Mouse (Mus musculus) CH12.LX (cell line): Measurements from ENCODE around the gene March1. TPM values are rescaled to one million over a fixed set of nuclear protein-coding genes. Genes with fewer than 3 reads are reported as not detected.

ENCODE experiments used
- DNase-seq: peaks from one replicate; pipeline ENCODE4 v3.0.0-alpha.2; 2013; ENCODE audit errors: extremely low read depth
- H3K27ac ChIP-seq: 2 replicates; pipeline ENCODE4 v1.5.1; 2012; ENCODE audit warnings: low read depth, mild to moderate bottlenecking, control low read depth, moderate library complexity; ENCODE audit not compliant: insufficient read depth
- H3K27me3 ChIP-seq: replicated peaks from 2 replicates; pipeline ENCODE3; 2012; ENCODE audit warnings: inconsistent platforms
- H3K36me3 ChIP-seq, 2 experiments: replicated peaks in 1 of 2; 2 replicates each; pipeline versions ENCODE3 to v1.6.1; 2012; ENCODE audit warnings: inconsistent platforms in 1 of 2, low read length in 1 of 2, mild to moderate bottlenecking in 1 of 2, mixed read lengths in 1 of 2, moderate library complexity in 1 of 2; ENCODE audit not compliant: control insufficient read depth in 1 of 2, insufficient read depth in 1 of 2
- H3K4me1 ChIP-seq, 2 experiments: 2 replicates each; pipeline ENCODE4 v1.6.1; 2012; ENCODE audit warnings: inconsistent platforms in 1 of 2, moderate library complexity in 1 of 2; ENCODE audit not compliant: insufficient read depth in 2 of 2, control insufficient read depth in 1 of 2
- H3K4me2 ChIP-seq: 2 replicates; pipeline ENCODE4 v1.6.1; 2012; ENCODE audit warnings: low read depth, mild to moderate bottlenecking, control low read depth; ENCODE audit not compliant: poor library complexity, insufficient read depth, severe bottlenecking
- H3K4me3 ChIP-seq, 3 experiments: fragments of 150-350 bp in 1 of 3; sonication (generic) in 1 of 3; replicated peaks in 1 of 3; 2 replicates each; pipeline versions ENCODE3 to v1.5.1; 2011 to 2012; ENCODE audit warnings: low read depth in 2 of 3, low read length in 2 of 3, mild to moderate bottlenecking in 2 of 3, moderate library complexity in 2 of 3, control low read depth in 1 of 3, improper control_type of control experiment in 1 of 3, inconsistent platforms in 1 of 3, mixed read lengths in 1 of 3; ENCODE audit not compliant: poor library complexity in 1 of 3
- H3K79me2 ChIP-seq: replicated peaks from 2 replicates; pipeline ENCODE4 v1.6.1; 2012; ENCODE audit warnings: mild to moderate bottlenecking, moderate library complexity; ENCODE audit not compliant: control insufficient read depth, poor library complexity, insufficient read depth, severe bottlenecking; ENCODE audit errors: extremely low read depth
- H3K9ac ChIP-seq: 2 replicates; pipeline ENCODE4 v1.6.1; 2012; ENCODE audit warnings: low read depth, mild to moderate bottlenecking, control low read depth, moderate library complexity; ENCODE audit not compliant: insufficient read depth
- H3K9me3 ChIP-seq: replicated peaks from 2 replicates; pipeline ENCODE3; 2012; ENCODE audit warnings: low read length, inconsistent platforms, mixed read lengths
- CHD2 ChIP-seq: IDR thresholded peaks from 2 replicates; pipeline ENCODE4 v1.6.1; 2011; ENCODE audit warnings: low read length, improper control_type of control experiment
- E2F4 ChIP-seq: IDR thresholded peaks from 2 replicates; pipeline ENCODE4 v1.6.1; 2011; ENCODE audit warnings: low read depth, low read length, improper control_type of control experiment; ENCODE audit not compliant: insufficient replicate concordance
- EP300 ChIP-seq: IDR thresholded peaks from 2 replicates; pipeline ENCODE4 v1.6.1; 2011; ENCODE audit warnings: low read length, improper control_type of control experiment
- ETS1 ChIP-seq: conservative IDR thresholded peaks from 2 replicates; pipeline ENCODE4 v1.6.1; 2012; ENCODE audit warnings: low read depth, mild to moderate bottlenecking, inconsistent platforms, low read length, improper control_type of control experiment, moderate library complexity
- HCFC1 ChIP-seq: IDR thresholded peaks from 2 replicates; pipeline ENCODE4 v1.6.1; 2012; ENCODE audit warnings: low read depth, mild to moderate bottlenecking, inconsistent platforms, low read length, improper control_type of control experiment
- IRF4 ChIP-seq: IDR thresholded peaks from 2 replicates; pipeline ENCODE4 v1.6.1; 2014; ENCODE audit warnings: low read depth, mild to moderate bottlenecking, inconsistent platforms, low read length, improper control_type of control experiment
- JUND ChIP-seq: conservative IDR thresholded peaks from 2 replicates; pipeline ENCODE4 v1.6.1; 2011; ENCODE audit warnings: low read depth, low read length, improper control_type of control experiment
- KAT2A ChIP-seq: IDR thresholded peaks from 2 replicates; pipeline ENCODE4 v1.6.1; 2012; ENCODE audit warnings: low read length, improper control_type of control experiment, inconsistent platforms; ENCODE audit not compliant: insufficient replicate concordance
- MAX ChIP-seq: IDR thresholded peaks from 2 replicates; pipeline ENCODE4 v1.6.1; 2011; ENCODE audit warnings: low read length, improper control_type of control experiment
- MAZ ChIP-seq: IDR thresholded peaks from 2 replicates; pipeline ENCODE4 v1.6.1; 2012; ENCODE audit warnings: low read depth, mild to moderate bottlenecking, inconsistent platforms, low read length, improper control_type of control experiment, moderate library complexity
- NELFE ChIP-seq: IDR thresholded peaks from 2 replicates; pipeline ENCODE4 v1.6.1; 2011; ENCODE audit warnings: low read depth, low read length, improper control_type of control experiment
- NRF1 ChIP-seq: IDR thresholded peaks from 2 replicates; pipeline ENCODE4 v1.6.1; 2014; ENCODE audit warnings: low read depth, mild to moderate bottlenecking, inconsistent platforms, low read length, improper control_type of control experiment, moderate library complexity
- PAX5 ChIP-seq: IDR thresholded peaks from 2 replicates; pipeline ENCODE4 v1.6.1; 2012; ENCODE audit warnings: low read length, inconsistent platforms, mixed read lengths
- POLR2A ChIP-seq: IDR thresholded peaks from 2 replicates; pipeline ENCODE4 v1.6.1; 2011; ENCODE audit warnings: low read depth, mild to moderate bottlenecking, improper control_type of control experiment, low read length
- RCOR1 ChIP-seq: conservative IDR thresholded peaks from 2 replicates; pipeline ENCODE4 v1.6.1; 2012; ENCODE audit warnings: low read depth, mild to moderate bottlenecking, inconsistent platforms, low read length, improper control_type of control experiment
- SIN3A ChIP-seq: IDR thresholded peaks from 2 replicates; pipeline ENCODE4 v1.6.1; 2012; ENCODE audit warnings: low read length, improper control_type of control experiment, inconsistent platforms
- TBP ChIP-seq: conservative IDR thresholded peaks from 2 replicates; pipeline ENCODE4 v1.6.1; 2011; ENCODE audit warnings: low read depth, low read length, improper control_type of control experiment
- UBTF ChIP-seq: IDR thresholded peaks from 2 replicates; pipeline ENCODE4 v1.6.1; 2012; ENCODE audit warnings: low read depth, mild to moderate bottlenecking, inconsistent platforms, low read length, improper control_type of control experiment, moderate library complexity
- USF2 ChIP-seq: conservative IDR thresholded peaks from 2 replicates; pipeline ENCODE4 v1.6.1; 2011; ENCODE audit warnings: low read depth, low read length, improper control_type of control experiment
- ZC3H11A ChIP-seq: IDR thresholded peaks from 2 replicates; pipeline ENCODE4 v1.6.1; 2012; ENCODE audit warnings: low read depth, mild to moderate bottlenecking, inconsistent platforms, low read length, improper control_type of control experiment
- ZKSCAN1 ChIP-seq: IDR thresholded peaks from 2 replicates; pipeline ENCODE4 v1.6.1; 2012; ENCODE audit warnings: low read depth, inconsistent platforms, low read length, improper control_type of control experiment, borderline replicate concordance
- dilution Hi-C: fragments of 300-500 bp; cut with MboI; formaldehyde crosslinking; loops from 2 replicates; pipeline ENCODE4 v1.14.3; 2020; ENCODE audit warnings: low sequenced_read_pairs; ENCODE audit not compliant: extremely low pct_unique_long_range_greater_than_20kb, extremely low pct_ligation_motif_present
- in situ Hi-C: fragments of 300-500 bp; cut with MboI; formaldehyde crosslinking; loops from 3 replicates; pipeline ENCODE4 v1.14.3; 2019; ENCODE audit warnings: low sequenced_read_pairs, low pct_ligation_motif_present, low pct_unique_long_range_greater_than_20kb, mixed read lengths
- polyA plus RNA-seq: library from polyadenylated mRNA; unstranded; fragments of >175 nt; gene quantifications from 2 replicates; pipeline ENCODE4 v1.2.1, GENCODE M21; 2012; ENCODE audit warnings: low read depth; ENCODE audit not compliant: insufficient read length
- total RNA-seq, 2 experiments: library from RNA; depleted of rRNA; stranded (reverse); fragments of 300-350 nt in 1 of 2; fragments of >200 nt in 1 of 2; gene quantifications; 2 replicates each; pipeline ENCODE4 v1.2.3; 2012 to 2014

The March1 gene
- total and polyA plus RNA-seq, 3 experiments = 0.16 to 0.21 TPM; not detected in 1

DNA sequence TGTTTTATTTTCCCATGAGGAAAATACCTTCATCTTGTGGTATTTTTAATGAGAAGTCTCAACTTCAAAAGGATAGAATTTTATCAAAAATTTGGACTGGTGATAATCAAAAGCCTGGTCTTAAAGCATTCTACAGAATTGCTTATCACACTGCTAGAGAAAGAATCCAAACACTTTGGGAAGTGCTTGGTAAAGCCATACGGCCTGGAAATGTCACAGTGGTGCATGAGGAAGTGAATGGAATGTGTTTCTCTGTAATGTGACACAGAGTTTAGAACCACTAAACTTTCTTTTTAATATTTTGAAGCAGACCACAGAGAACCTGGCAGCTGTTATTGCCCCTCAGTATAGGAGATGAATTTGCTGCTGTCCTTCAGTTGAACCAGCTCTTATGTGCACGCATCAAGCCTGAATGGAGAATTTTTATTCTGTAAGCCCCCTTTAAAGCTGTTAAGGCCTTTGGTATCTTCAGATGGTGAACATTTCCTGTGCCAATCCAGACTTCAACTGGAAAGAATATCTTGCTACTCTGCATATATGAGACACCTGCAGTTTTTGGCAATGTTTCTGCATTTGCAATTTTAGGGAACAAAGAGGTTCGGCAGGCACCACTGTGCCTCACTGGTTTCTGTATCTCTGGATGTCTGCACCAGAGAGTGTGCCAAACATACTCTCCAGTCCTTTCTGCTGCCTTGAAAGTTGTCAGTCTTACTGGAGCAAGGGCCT lies 304.8 kb downstream of the March1 start:
- H3K36me3 ChIP-seq = no peaks in the 10 kb centered on the region
- H3K27ac ChIP-seq = no peak overlapping the region
- H3K4me1 ChIP-seq = no peaks in the 10 kb centered on the region
- no peak overlapping the region for H3K9ac ChIP-seq
- in situ Hi-C loops = no loop called here
- TF ChIP-seq ETS1 (no peak), KAT2A (no peak), EP300 (no peak), ZC3H11A (no peak), IRF4 (no peak), RCOR1 (no peak), MAX (no peak), NELFE (no peak), HCFC1 (no peak), NRF1 (no peak), ZKSCAN1 (no peak), TBP (no peak), CHD2 (no peak), PAX5 (no peak)
- TF ChIP-seq, all 38 proteins: peak for 0
- no peak for DNase-seq
- Histone ChIP-seq H3K27me3 (no peaks in the 10 kb centered on the region), H3K79me2 (no peaks in the 10 kb centered on the region), H3K4me3 (no peak overlapping the region), H3K4me2 (no peak overlapping the region), H3K9me3 (no peaks in the 10 kb centered on the region)
- dilution Hi-C loops = no loop called here

- Histone ChIP-seq H3K79me2 (no peaks in the 10 kb centered on the region), H3K9ac (no peak overlapping the region), H3K36me3 (no peaks in the 10 kb centered on the region), H3K27me3 (no peaks in the 10 kb centered on the region), H3K4me1 (no peaks in the 10 kb centered on the region), H3K4me3 (no peak overlapping the region), H3K4me2 (no peak overlapping the region), H3K27ac (no peak overlapping the region), H3K9me3 (no peaks in the 10 kb centered on the region)
- TF ChIP-seq JUND (no peak), USF2 (no peak), POLR2A (no peak), UBTF (no peak), E2F4 (no peak), MAZ (no peak), CHD2 (no peak), SIN3A (no peak)
- in situ Hi-C loops = no loop called here
- dilution Hi-C loops = no loop called here
- no peak for DNase-seq
These were observed 339.2 kb downstream of the March1 start for GRCm38 (mm10) chr8:65956948-65957347.
